Mouse (Mus musculus) kidney, postnatal 14 days (tissue): ENCODE data around the gene Pms1.

Source experiments
- DNase-seq: peaks from one replicate; pipeline ENCODE4 v3.0.0; 2022; ENCODE audit warnings: mixed read lengths

The Pms1 gene

GRCm38 (mm10) chr1:53194536-53194935 is 102.3 kb downstream of the Pms1 start:
- no peak for DNase-seq

GRCm38 (mm10) chr1:53191234-53191633 is 105.6 kb downstream of the Pms1 start:
- DNase-seq = no peak

- no peak for DNase-seq
Observed at GRCm38 (mm10) chr1:53189620-53190019, 107.2 kb downstream of the Pms1 start.

GRCm38 (mm10) chr1:53187536-53187935 is 109.3 kb downstream of the Pms1 start, which contains the start of gene 1700019A02Rik:
Gene 1700019A02Rik (minus strand): TSS chr1:53187636.
- no peak for DNase-seq

- DNase-seq = no peak
Observed at GRCm38 (mm10) chr1:53186301-53186700, 110.5 kb downstream of the Pms1 start.

- DNase-seq = no peak
Observed at GRCm38 (mm10) chr1:53157715-53158114, 139.1 kb downstream of the Pms1 start.
